Mouse (Mus musculus): ENCODE data around the gene Asl. TPM values are rescaled to one million over a fixed set of nuclear protein-coding genes. Genes with fewer than 3 reads are reported as not detected.
A peak's percentile ranks its signal among the peaks of the same experiment; 100 is the strongest.

Gene Asl
- polyA plus RNA-seq, 1 experiment from 2014 or later: 38.2 TPM

DNA sequence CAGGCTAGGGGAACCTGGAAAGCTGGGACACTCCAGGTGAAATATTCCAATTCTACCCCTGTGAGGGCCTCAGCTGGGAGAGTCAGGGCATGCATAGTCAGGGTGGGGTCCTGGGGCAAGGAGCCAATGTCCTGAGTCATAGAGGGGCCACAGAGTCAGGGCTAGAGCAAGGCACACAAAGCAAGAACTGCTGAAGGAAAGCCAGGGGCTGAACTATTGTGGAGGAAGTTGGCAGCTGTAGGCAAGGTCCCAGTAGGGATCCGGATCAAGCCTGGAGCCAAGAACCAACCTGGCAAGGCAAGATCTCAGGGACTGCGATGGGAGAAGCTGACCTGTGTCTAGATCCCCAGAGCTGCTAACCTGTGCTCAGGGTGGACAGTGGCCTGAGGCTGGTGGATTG is 34.7 kb upstream of the Asl start:
- ATAC-seq: no peak

GRCm38 (mm10) chr5:130062096-130062495 is 33.0 kb upstream of the Asl start:
- H3K36me3 ChIP-seq (ENCODE audit: control insufficient read depth, insufficient read depth, low read length): peaks cover 23% of the 10 kb centered on the region
- no peak overlapping the region for H3K9ac ChIP-seq (ENCODE audit: low read length)
- no peak overlapping the region for H3K4me2 ChIP-seq (ENCODE audit: low read length)
- no peaks in the 10 kb centered on the region for H3K4me1 ChIP-seq (ENCODE audit: control insufficient read depth, insufficient read depth, low read length)
- 82% methylated on average over 2 of the region's 2 CpGs for WGBS
- DNase-seq (ENCODE audit: low spot score): no peak
- H3K27ac ChIP-seq (ENCODE audit: low read depth, low read length): no peak overlapping the region; the same call in 1 of the 2 replicates
- no peaks in the 10 kb centered on the region for H3K9me3 ChIP-seq (replicated peaks; ENCODE audit: control insufficient read depth, low read length)
- ATAC-seq: no peak
- no peaks in the 10 kb centered on the region for H3K27me3 ChIP-seq (replicated peaks; ENCODE audit: control insufficient read depth, insufficient read depth, low read length)
- no peak overlapping the region for H3K4me3 ChIP-seq (ENCODE audit: low read depth, low read length)

More for the DNA sequence above, 34.7 kb upstream of the Asl start:
- Histone ChIP-seq H3K9ac (ENCODE audit: low read length) (no peak overlapping the region), H3K27me3 (replicated peaks; ENCODE audit: control insufficient read depth, insufficient read depth, low read length) (no peaks in the 10 kb centered on the region), H3K4me1 (ENCODE audit: control insufficient read depth, insufficient read depth, low read length) (no peaks in the 10 kb centered on the region), H3K36me3 (ENCODE audit: control insufficient read depth, insufficient read depth, low read length) (peaks cover 23% of the 10 kb centered on the region), H3K4me2 (ENCODE audit: low read length) (no peak overlapping the region), H3K4me3 (ENCODE audit: low read depth, low read length) (no peak overlapping the region), H3K9me3 (replicated peaks; ENCODE audit: control insufficient read depth, low read length) (no peaks in the 10 kb centered on the region), H3K27ac (ENCODE audit: low read depth, low read length) (no peak overlapping the region)
- DNase-seq (ENCODE audit: low spot score): no peak
- WGBS: 78% methylated on average over 2 of the region's 2 CpGs

- Histone ChIP-seq H3K4me3 (ENCODE audit: low read depth, low read length) (no peak overlapping the region), H3K9ac (ENCODE audit: low read length) (no peak overlapping the region), H3K4me2 (ENCODE audit: low read length) (no peak overlapping the region), H3K9me3 (replicated peaks; ENCODE audit: control insufficient read depth, low read length) (no peaks in the 10 kb centered on the region), H3K27me3 (replicated peaks; ENCODE audit: control insufficient read depth, insufficient read depth, low read length) (no peaks in the 10 kb centered on the region), H3K27ac (ENCODE audit: low read depth, low read length) (no peak overlapping the region), H3K4me1 (ENCODE audit: control insufficient read depth, insufficient read depth, low read length) (no peaks in the 10 kb centered on the region), H3K36me3 (ENCODE audit: control insufficient read depth, insufficient read depth, low read length) (peaks cover 23% of the 10 kb centered on the region)
- WGBS: 89% methylated on average over 4 of the region's 4 CpGs
- ATAC-seq: no peak
- no peak for DNase-seq (ENCODE audit: low spot score)
These were observed 31.2 kb upstream of the Asl start for GRCm38 (mm10) chr5:130060329-130060665.

GRCm38 (mm10) chr5:130059413-130060328 is 30.6 kb upstream of the Asl start:
- Histone ChIP-seq H3K4me2 (ENCODE audit: low read length) (no peak overlapping the region), H3K4me3 (ENCODE audit: low read depth, low read length) (no peak overlapping the region), H3K36me3 (ENCODE audit: control insufficient read depth, insufficient read depth, low read length) (peaks cover 23% of the 10 kb centered on the region), H3K9ac (ENCODE audit: low read length) (no peak overlapping the region), H3K27ac (ENCODE audit: low read depth, low read length) (no peak overlapping the region), H3K9me3 (replicated peaks; ENCODE audit: control insufficient read depth, low read length) (no peaks in the 10 kb centered on the region), H3K27me3 (replicated peaks; ENCODE audit: control insufficient read depth, insufficient read depth, low read length) (no peaks in the 10 kb centered on the region), H3K4me1 (ENCODE audit: control insufficient read depth, insufficient read depth, low read length) (no peaks in the 10 kb centered on the region)
- ATAC-seq (0 out of 2 replicates have a peak, but pooled peaks have one; percentile 23), DNase-seq (ENCODE audit: low spot score) (no peak)
- 76% methylated on average over 12 of the region's 12 CpGs for WGBS

DNA sequence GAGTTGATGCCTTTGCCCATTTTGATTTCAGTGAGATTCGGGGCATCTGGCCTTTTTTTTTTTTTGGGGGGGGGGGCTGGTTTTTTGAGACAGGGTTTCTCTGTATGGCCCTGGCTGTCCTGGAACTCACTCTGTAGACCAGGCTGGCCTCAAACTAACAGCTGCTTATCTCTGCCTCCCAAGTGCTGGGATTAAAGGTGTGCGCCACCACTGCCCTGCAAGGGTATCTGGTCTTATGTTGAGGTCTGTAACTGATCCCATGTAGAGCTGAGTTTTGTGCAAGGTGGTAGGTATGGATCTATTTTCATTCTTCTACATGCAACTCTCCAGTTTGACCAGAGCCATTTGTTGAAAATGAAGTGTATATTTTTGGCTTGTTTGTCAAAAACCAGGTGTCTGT is 27.3 kb upstream of the Asl start:
- WGBS: 93% methylated on average over 2 of the region's 2 CpGs
- H3K9me3 ChIP-seq (replicated peaks; ENCODE audit: control insufficient read depth, low read length): no peaks in the 10 kb centered on the region

DNA sequence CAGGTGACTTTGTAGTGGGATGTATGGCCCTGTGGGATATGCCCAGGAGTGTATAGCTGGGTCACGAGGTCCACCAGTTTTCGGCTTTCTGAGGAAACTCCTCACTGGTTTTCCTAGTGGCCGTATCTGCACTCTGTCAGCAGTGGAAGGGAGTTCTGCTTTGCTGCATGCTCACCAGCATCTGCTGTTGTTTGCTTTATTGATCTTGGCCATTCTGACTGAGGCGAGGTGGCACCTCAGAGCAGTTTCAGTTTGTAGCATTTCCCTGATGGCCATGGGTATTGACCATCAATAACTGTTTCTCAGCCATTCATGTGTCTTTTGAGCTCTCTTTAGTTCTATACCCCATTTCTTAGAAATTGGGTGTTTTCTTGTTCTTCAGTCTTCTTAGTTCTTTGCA is 26.6 kb upstream of the Asl start:
- no peaks in the 10 kb centered on the region for H3K9me3 ChIP-seq (replicated peaks; ENCODE audit: control insufficient read depth, low read length)
- ATAC-seq (no peak), DNase-seq (ENCODE audit: low spot score) (no peak)
- H3K4me1 ChIP-seq (ENCODE audit: control insufficient read depth, insufficient read depth, low read length): no peaks in the 10 kb centered on the region
- H3K27ac ChIP-seq (ENCODE audit: low read depth, low read length): no peak overlapping the region
- peaks cover 33% of the 10 kb centered on the region for H3K36me3 ChIP-seq (ENCODE audit: control insufficient read depth, insufficient read depth, low read length)
- H3K27me3 ChIP-seq (replicated peaks; ENCODE audit: control insufficient read depth, insufficient read depth, low read length): no peaks in the 10 kb centered on the region
- WGBS: 98% methylated on average over 4 of the region's 4 CpGs
- no peak overlapping the region for H3K9ac ChIP-seq (ENCODE audit: low read length)
- H3K4me2 ChIP-seq (ENCODE audit: low read length): no peak overlapping the region
- no peak overlapping the region for H3K4me3 ChIP-seq (ENCODE audit: low read depth, low read length)

More for the DNA sequence above, 27.3 kb upstream of the Asl start:
- no peak for DNase-seq (ENCODE audit: low spot score)
- ATAC-seq: no peak
- H3K4me2 ChIP-seq (ENCODE audit: low read length): no peak overlapping the region
- H3K9ac ChIP-seq (ENCODE audit: low read length): no peak overlapping the region
- H3K36me3 ChIP-seq (ENCODE audit: control insufficient read depth, insufficient read depth, low read length): peaks cover 33% of the 10 kb centered on the region
- no peak overlapping the region for H3K4me3 ChIP-seq (ENCODE audit: low read depth, low read length)
- no peaks in the 10 kb centered on the region for H3K4me1 ChIP-seq (ENCODE audit: control insufficient read depth, insufficient read depth, low read length)
- H3K27me3 ChIP-seq (replicated peaks; ENCODE audit: control insufficient read depth, insufficient read depth, low read length): no peaks in the 10 kb centered on the region
- H3K27ac ChIP-seq (ENCODE audit: low read depth, low read length): no peak overlapping the region

- Histone ChIP-seq H3K36me3 (ENCODE audit: control insufficient read depth, insufficient read depth, low read length) (peaks cover 31% of the 10 kb centered on the region), H3K4me2 (ENCODE audit: low read length) (no peak overlapping the region), H3K9ac (ENCODE audit: low read length) (no peak overlapping the region), H3K4me1 (ENCODE audit: control insufficient read depth, insufficient read depth, low read length) (no peaks in the 10 kb centered on the region), H3K27ac (ENCODE audit: low read depth, low read length) (no peak overlapping the region), H3K9me3 (replicated peaks; ENCODE audit: control insufficient read depth, low read length) (no peaks in the 10 kb centered on the region), H3K4me3 (ENCODE audit: low read depth, low read length) (no peak overlapping the region), H3K27me3 (replicated peaks; ENCODE audit: control insufficient read depth, insufficient read depth, low read length) (no peaks in the 10 kb centered on the region)
- DNase-seq (ENCODE audit: low spot score) (no peak), ATAC-seq (no peak)
- 86% methylated on average over 6 of the region's 6 CpGs for WGBS
These were observed 23.9 kb upstream of the Asl start for GRCm38 (mm10) chr5:130052955-130053354.

DNA sequence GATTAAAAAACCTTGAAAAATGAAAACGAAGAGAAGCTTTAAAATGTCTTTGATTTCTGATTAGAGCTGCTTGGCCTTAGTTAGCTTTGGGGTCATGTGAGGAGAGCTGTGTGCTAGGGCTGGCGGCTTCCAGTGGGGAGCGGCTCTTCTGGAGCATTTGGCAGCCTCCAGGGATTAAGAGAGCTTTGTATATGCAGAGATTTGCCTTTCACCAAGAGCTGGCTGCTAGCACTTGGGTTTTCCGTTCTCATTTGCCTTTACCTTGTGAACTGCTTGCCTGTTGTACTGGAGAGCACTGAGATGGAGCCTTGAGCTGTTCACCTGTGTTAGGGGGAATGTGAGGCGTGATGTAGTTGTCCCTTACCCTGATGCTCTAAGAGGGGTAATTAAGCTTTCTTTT is 23.5 kb upstream of the Asl start:
- Histone ChIP-seq H3K27me3 (replicated peaks; ENCODE audit: control insufficient read depth, insufficient read depth, low read length) (no peaks in the 10 kb centered on the region), H3K27ac (ENCODE audit: low read depth, low read length) (no peak overlapping the region), H3K4me2 (ENCODE audit: low read length) (no peak overlapping the region), H3K4me1 (ENCODE audit: control insufficient read depth, insufficient read depth, low read length) (no peaks in the 10 kb centered on the region), H3K36me3 (ENCODE audit: control insufficient read depth, insufficient read depth, low read length) (peaks cover 34% of the 10 kb centered on the region), H3K4me3 (ENCODE audit: low read depth, low read length) (no peak overlapping the region), H3K9ac (ENCODE audit: low read length) (no peak overlapping the region), H3K9me3 (replicated peaks; ENCODE audit: control insufficient read depth, low read length) (no peaks in the 10 kb centered on the region)
- DNase-seq (ENCODE audit: low spot score) (no peak), ATAC-seq (no peak)
- 69% methylated on average over 5 of the region's 5 CpGs for WGBS

DNA sequence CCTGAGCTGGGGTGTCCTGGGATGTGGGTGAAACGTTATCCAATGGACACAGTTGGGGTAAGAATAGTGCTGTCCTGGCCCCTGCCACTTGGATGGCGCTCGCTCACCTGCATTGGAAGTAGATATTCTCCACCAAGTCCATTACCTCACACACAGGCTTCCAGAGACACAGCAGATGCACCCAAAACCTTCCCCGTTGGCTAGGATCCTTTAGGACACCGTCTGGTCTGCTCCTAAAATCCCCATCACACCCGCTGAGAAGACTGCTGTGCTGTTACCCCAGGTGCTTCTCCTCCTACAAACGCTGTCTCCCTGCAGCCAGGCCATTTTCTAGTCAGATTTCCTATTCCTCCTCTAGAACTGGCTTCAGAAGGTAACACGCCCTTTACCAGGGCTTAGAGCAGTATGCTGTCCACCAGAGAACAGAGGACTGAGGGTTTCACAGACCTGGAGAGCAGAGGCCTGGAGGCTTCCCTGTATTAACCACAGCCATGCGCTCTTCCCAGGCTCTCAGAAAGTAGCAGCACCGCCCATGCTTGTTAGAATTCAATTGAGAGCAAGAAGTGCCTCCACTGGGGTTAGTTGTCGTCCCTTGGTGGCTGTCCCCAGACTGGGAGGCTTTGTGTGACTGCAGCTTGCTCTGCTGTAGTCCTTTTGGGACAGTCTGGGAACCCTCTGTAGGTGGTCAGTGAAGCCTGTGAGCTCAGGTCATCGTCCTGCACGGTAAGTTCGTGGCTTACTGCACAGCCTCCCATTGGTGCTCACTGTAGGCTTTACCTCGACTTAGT is 22.2 kb upstream of the Asl start:
- H3K9ac ChIP-seq (ENCODE audit: low read length): no peak overlapping the region
- no peak overlapping the region for H3K4me2 ChIP-seq (ENCODE audit: low read length)
- no peaks in the 10 kb centered on the region for H3K4me1 ChIP-seq (ENCODE audit: control insufficient read depth, insufficient read depth, low read length)
- DNase-seq (ENCODE audit: low spot score) (no peak), ATAC-seq (no peak)
- 89% methylated on average over 15 of the region's 15 CpGs for WGBS
- no peak overlapping the region for H3K27ac ChIP-seq (ENCODE audit: low read depth, low read length)
- no peaks in the 10 kb centered on the region for H3K9me3 ChIP-seq (replicated peaks; ENCODE audit: control insufficient read depth, low read length)
- peaks cover 46% of the 10 kb centered on the region for H3K36me3 ChIP-seq (ENCODE audit: control insufficient read depth, insufficient read depth, low read length)
- H3K4me3 ChIP-seq (ENCODE audit: low read depth, low read length): no peak overlapping the region
- no peaks in the 10 kb centered on the region for H3K27me3 ChIP-seq (replicated peaks; ENCODE audit: control insufficient read depth, insufficient read depth, low read length)
